Mouse (Mus musculus) 416B (cell line): ENCODE results near the gene Tgif2.
A peak's percentile ranks its signal among the peaks of the same experiment; 100 is the strongest.
"Not testable (repeated sequence)": the region's sequence is repeated elsewhere in the genome, so short reads cannot be mapped to it uniquely, and the experiment has no call there.

Experiments used
- DNase-seq: peaks from one replicate; pipeline ENCODE4 v3.0.0; 2011; ENCODE audit warnings: low read depth

Gene Tgif2

GRCm38 (mm10) chr2:156839319-156840191 is at the start of gene Tgif2:
Tgif2 (plus strand) TSS chr2:156840007.
- peak; percentile 80 for DNase-seq

GRCm38 (mm10) chr2:156798516-156798915 is 41.3 kb upstream of the Tgif2 start:
- no peak for DNase-seq

DNA sequence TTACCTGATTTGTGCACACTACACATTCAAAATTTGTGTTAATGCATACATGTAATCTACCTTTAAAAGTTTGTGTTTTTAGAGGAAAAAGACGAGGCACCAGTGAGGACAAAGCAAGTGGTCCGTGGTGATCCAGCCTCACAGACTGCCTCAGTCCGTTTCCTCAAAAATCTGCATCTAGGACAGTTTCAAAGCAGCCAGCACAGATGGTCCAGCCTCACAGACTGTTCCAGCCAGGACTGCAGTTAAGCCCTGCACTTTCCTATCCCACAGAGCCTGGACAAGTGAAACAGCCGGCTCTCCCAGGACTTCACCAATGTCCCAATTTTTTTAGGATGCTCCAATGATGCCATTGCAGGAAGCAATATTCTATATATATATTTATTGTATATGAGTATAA is 38.8 kb upstream of the Tgif2 start:
- no peak for DNase-seq

DNA sequence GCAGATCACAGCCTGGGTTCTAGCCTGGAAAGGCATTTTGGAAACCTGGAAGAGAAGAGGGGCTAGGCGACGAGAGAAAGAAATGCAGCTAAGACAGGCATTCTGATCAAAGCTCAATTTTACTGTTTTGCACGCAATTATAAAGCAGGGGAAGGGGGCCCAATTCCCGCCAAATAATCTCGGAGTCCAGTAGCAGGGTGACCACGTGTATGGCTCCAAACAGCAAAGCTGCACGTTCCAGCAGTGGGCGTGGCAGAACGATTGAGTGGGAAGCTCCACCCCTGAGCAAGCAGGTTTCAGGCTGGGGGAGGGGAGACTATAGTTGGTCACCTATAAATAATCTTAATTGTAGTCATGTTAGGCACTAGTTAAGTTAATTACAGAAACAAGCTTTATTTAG is 37.7 kb upstream of the Tgif2 start:
- DNase-seq, result not testable (repeated sequence)

DNA sequence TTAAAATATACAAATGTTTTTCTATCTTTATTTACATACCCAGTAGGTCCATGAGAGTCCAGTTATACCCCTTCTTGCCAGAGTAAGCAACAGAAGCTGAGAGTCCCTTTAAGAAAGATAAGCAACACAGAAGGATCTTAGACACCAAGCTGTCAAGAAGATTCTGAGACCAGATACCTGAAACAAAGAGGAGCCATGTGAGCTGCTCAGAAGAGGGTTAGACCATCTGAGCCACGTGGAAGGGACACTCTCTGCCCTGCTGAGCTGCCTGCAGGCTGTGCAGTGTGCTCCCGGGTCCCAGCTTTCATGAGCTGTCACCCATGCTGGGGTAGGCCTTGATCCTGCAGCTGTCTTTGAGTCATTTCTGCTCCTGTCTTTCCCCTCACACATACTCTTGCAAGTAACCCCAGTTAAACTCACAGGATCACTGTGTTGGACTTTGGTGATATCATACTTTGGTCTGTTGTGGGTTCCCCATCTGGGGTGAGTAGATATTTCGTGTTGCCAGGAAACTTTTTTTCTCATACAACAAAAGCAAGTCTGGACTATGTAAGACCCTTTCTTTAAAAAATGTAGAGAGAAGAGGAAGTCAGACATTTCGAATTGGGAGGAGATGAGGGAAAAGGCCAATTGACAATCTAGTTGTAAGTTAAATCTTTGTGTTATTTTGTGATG is 36.0 kb upstream of the Tgif2 start:
- DNase-seq, result peak; percentile 10

DNA sequence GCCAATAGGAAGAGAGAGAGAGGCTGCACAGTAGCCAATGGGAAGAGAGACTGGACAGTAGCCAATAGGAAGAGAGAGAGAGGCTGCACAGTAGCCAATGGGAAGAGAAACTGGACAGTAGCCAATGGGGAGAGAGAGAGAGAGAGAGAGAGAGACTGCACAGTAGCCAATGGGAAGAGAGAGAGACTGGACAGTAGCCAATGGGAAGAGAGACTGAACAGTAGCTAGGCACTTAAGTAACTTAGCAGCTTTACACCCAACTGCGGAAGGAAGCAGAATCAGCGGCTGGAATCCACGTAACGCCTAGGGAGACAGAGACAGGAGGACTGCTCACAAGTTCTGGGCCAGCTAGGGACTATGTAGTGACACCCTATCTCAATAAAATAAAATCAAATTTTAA is 35.2 kb upstream of the Tgif2 start:
- peak; percentile 43 for DNase-seq

DNA sequence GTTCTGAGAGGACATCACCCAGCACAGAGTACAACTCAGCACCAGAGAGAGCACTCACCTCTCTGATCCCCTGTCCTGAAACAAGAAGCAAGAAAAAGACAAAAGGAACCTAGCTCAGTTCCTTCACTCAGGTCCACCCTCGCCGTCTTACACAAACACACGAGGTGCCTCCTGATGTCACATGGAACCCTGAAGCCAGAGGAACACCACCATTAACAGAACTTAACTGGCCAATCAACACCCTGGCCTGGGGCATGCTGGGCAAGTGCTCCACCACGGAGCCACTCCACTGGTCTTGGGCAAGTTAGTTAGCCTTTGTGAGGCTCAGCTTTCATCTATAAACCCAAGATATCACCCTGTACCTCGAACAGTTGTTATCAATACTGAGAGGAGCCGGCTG is 32.9 kb upstream of the Tgif2 start:
- DNase-seq, result no peak

DNA sequence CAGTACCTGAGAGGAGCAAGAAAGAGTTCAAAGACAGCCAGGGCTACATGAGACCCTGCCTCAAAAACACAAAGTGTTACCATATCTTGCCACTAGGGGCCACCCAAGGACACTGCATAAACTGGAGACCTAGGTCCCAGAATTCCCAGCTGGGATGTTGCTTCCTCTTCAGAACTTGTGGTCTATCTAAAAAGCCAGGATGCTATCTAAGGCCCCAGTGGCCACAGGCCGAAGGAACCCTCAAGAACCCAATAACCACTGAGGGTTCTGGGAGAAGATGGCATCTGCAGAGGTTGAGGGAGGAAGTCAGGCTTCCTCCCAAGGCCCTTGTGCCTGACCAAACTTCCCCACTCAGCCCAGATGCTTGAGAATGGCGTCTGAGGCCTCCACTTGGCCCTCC is 30.2 kb upstream of the Tgif2 start:
- DNase-seq, result peak; percentile 88

- peak; percentile 57 for DNase-seq
Measured at GRCm38 (mm10) chr2:156810716-156811115, 29.1 kb upstream of the Tgif2 start.

DNA sequence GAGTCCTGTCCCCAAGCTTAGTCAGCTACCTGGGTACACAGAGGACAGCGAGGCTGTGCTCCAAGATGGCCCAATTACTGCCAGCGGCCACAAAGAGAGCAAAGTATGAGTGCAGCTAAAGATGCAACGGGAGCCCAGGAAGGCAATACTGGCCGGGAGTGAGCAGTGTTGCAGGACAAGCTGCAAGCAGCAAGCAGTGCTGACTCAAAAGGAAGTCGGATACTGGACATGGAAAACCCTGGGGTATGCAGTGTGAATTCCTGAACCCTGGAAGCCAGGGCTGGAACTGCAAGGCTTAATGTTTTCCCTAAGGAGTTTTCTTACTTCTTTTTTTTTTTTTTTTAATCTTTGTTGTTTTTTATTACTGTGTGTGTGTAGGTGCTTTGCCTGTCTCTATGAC is 28.3 kb upstream of the Tgif2 start:
- no peak for DNase-seq

- no peak for DNase-seq
Measured at GRCm38 (mm10) chr2:156814344-156814801, 25.4 kb upstream of the Tgif2 start.

GRCm38 (mm10) chr2:156814893-156815292 is 24.9 kb upstream of the Tgif2 start:
- no peak for DNase-seq

GRCm38 (mm10) chr2:156815412-156815811 is 24.4 kb upstream of the Tgif2 start:
- no peak for DNase-seq

- no peak for DNase-seq
Measured at GRCm38 (mm10) chr2:156816116-156816515, 23.7 kb upstream of the Tgif2 start.

DNA sequence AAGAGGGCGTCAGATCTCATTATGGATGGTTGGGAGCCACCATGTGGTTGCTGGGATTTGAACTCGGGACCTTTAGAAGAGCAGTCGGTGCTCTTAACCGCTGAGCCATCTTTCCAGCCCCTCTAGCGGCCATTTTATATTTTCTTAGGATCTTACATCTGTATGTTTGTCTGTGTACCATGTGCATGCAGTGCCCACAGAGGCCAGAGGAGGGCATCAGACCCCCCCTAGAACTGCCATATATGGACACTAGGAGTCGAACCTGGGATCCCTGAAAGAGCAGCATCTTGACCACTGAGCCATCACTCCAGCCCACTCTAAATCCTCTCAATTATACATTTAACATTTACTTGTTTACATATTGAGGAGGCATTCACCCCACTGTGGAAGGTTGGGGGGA is 14.7 kb upstream of the Tgif2 start:
- not testable (repeated sequence) for DNase-seq

DNA sequence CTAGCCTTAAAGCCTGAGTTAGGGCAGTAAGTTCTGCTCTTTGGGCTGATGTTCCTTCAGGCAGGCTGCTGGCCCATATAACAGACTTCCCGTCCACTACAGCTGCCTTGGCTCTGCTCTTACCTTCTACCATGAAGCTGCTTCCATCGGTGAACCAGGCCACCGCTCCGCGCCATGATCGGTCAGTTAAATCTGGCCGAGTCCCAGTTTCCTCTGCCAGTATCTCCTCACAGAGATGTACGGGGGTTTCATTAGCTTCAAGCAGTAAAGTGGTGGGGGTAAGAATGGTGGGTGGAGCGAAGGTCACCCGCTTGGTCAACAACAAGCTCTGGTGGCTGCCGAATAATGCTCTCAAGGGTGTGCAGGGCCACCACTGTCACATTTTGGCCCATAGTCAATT is 5.5 kb upstream of the Tgif2 start:
- DNase-seq, result no peak

- DNase-seq, result no peak
Measured at GRCm38 (mm10) chr2:156838839-156839238, 968 bp upstream of the Tgif2 start.

GRCm38 (mm10) chr2:156840301-156841027 is 657 bp downstream of the Tgif2 start:
- peak; percentile 46 for DNase-seq

DNA sequence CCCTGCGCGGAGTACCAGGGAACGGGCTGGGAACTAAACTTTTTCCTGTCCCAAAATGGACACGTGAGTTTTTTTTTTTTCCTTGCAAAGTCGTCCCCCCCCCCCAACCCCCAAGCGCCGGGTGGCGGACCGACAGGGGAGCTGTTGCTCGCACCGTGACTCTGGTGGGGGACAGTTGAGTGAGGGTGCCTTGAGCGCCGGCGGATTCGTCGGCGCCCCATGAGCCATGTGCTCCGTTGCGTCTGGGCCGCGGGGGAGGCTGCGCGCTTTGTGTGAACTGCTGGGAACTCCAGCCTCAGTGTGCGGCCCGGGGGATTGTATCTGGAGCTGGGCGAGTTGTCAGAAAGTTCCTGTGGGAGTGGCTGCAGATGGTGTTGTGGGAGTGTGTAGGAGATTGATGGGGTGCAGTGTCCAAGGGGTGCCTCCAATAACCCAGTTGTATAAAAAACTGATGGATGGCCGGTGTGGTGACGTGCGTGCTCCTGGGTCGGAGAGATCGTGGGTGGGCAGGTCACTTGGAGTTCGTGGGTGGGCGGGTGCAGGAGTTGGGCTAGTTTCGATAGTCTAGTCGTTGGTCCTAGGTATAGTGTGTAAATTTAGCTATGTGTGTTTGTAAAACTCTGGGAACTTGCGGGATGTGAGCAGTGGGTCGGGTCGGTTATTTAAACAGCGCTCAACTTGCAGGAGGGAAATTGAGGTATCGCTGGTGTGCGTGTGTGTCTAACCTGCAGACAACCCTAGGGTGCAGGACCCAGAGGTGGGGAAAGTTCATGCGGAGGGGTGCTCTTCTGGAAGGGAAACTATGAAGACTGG is 1.4 kb downstream of the Tgif2 start:
- DNase-seq, result peak; percentile 49

- peak; percentile 84 for DNase-seq
Measured at GRCm38 (mm10) chr2:156841841-156842706, 2.3 kb downstream of the Tgif2 start.

GRCm38 (mm10) chr2:156842711-156843110 is 2.9 kb downstream of the Tgif2 start:
- no peak for DNase-seq
